In genomic region chr5:3382343-3383040, GRCm38 (mm10) we compare ENCODE assay signal across 22 mouse cellular contexts. TPM values are rescaled to one million over a fixed set of nuclear protein-coding genes. Genes with fewer than 3 reads are reported as not detected.
A peak's percentile ranks its signal among the peaks of the same experiment; 100 is the strongest.
DNase-seq lines count a peak whose midpoint lies in the region; ATAC-seq and TF ChIP-seq lines count a peak whose summit lies in the region.
"Had no signal": no experiment of that assay in that cellular context is flagged by ENCODE, and none has a peak within 500 bp of the region (broad histone marks: within the 10 kb centered on the region; RNA-seq: fewer than 3 reads in every experiment).

No protein-coding gene starts in this region.

- no peak overlapping the region for H3K9ac ChIP-seq in heart, embryonic 12.5 days
- H3K9ac ChIP-seq in CH12.LX (ENCODE audit: insufficient read depth, low read depth) = peak overlapping the region; percentile 90
- peak overlapping the region; percentile 32 for H3K9ac ChIP-seq in heart, embryonic 16.5 days (ENCODE audit: low read length)
- H3K9ac ChIP-seq: embryonic facial prominence, embryonic 12.5 days; forebrain, embryonic 15.5 days; hindbrain, embryonic 13.5 days; limb, embryonic 13.5 days; stomach, embryonic 15.5 days had no signal

- H3K4me2 ChIP-seq in heart, embryonic 12.5 days = peak overlapping the region; percentile 7; the same call in 1 of the 2 replicates
- peak overlapping the region; percentile 100 for H3K4me2 ChIP-seq in CH12.LX (ENCODE audit: insufficient read depth, low read depth, poor library complexity, severe bottlenecking)
- peak overlapping the region; percentile 22 for H3K4me2 ChIP-seq in heart, embryonic 16.5 days (ENCODE audit: low read depth, low read length)
- H3K4me2 ChIP-seq: embryonic facial prominence, embryonic 12.5 days; forebrain, embryonic 15.5 days; hindbrain, embryonic 13.5 days; limb, embryonic 13.5 days; stomach, embryonic 15.5 days had no signal

- TF ChIP-seq RAD21 in CH12.LX (IDR thresholded peaks at IDR 0.05; ENCODE audit: low read depth, low read length) = no peak; the same call in none of the 2 replicates

- peaks cover 86% of the 10 kb centered on the region for H3K79me2 ChIP-seq in CH12.LX (replicated peaks; ENCODE audit: control insufficient read depth, extremely low read depth, insufficient read depth, poor library complexity, severe bottlenecking)

- in situ Hi-C loops in CH12.LX (cut with MboI; ENCODE audit: low pct_ligation_motif_present, low pct_unique_long_range_greater_than_20kb, low sequenced_read_pairs) = no loop called here

- H3K4me3 ChIP-seq in heart, embryonic 12.5 days = no peak overlapping the region
- H3K4me3 ChIP-seq in CH12.LX (replicated peaks in 1 of 3; ENCODE audit: low read depth in 2 of 3, low read length in 2 of 3, poor library complexity in 1 of 3) = peak overlapping the region in 2 of 3 experiments; percentile 1 to 28
- H3K4me3 ChIP-seq in heart, embryonic 16.5 days (ENCODE audit: low read length) = no peak overlapping the region
- no peak overlapping the region for H3K4me3 ChIP-seq in left cerebral cortex, adult 2 months
- H3K4me3 ChIP-seq: embryonic facial prominence, embryonic 12.5 days; forebrain, embryonic 15.5 days; hindbrain, embryonic 13.5 days; limb, embryonic 13.5 days; myocyte; stomach, embryonic 15.5 days had no signal

- intact Hi-C loops in heart, postnatal 36 days (cut with DNase I) = no loop called here
- intact Hi-C loops in left cerebral cortex, adult 2 months (cut with DNase I) = no loop called here

- ATAC-seq in heart, embryonic 12.5 days (ENCODE audit: insufficient number of reproducible peaks, low FRiP score) = no peak
- ATAC-seq in heart, embryonic 16.5 days (replicated peaks; ENCODE audit: extremely low read depth, insufficient read depth, low FRiP score) = no peak
- 0 out of 2 replicates have a peak, but pooled peaks have one; percentile 20 for ATAC-seq in neutrophil, adult 5-6 weeks (ENCODE audit: extremely low read depth, insufficient number of reproducible peaks, low FRiP score, poor library complexity, severe bottlenecking)
- ATAC-seq: forebrain, embryonic 15.5 days had no signal

- no peak for DNase-seq in heart, postnatal 36 days
- peak; percentile 79 for DNase-seq in CH12.LX (ENCODE audit: extremely low read depth)
- no peak for DNase-seq in left cerebral cortex, adult 2 months (ENCODE audit: extremely low spot score in 1 of 2, low spot score in 2 of 2)
- no peak for DNase-seq in embryo, embryonic 10.5 days (ENCODE audit: low spot score)
- DNase-seq: adrenal gland, adult 8-10 months; cerebellum, adult 2 months; gastrocnemius, postnatal 36 days; kidney, adult 11 months; kidney, postnatal 10 days; lung, adult 18-20 months; lung, postnatal 36 days; midbrain, embryonic 14.5 days; thymus, adult 2 months had no signal

- no peaks in the 10 kb centered on the region for H3K9me3 ChIP-seq in heart, embryonic 12.5 days (replicated peaks)
- no peaks in the 10 kb centered on the region for H3K9me3 ChIP-seq in CH12.LX (replicated peaks; ENCODE audit: low read length)
- no peaks in the 10 kb centered on the region for H3K9me3 ChIP-seq in heart, embryonic 16.5 days (replicated peaks; ENCODE audit: control insufficient read depth, low read length)
- H3K9me3 ChIP-seq: embryonic facial prominence, embryonic 12.5 days; forebrain, embryonic 15.5 days; hindbrain, embryonic 13.5 days; limb, embryonic 13.5 days; stomach, embryonic 15.5 days had no signal

- TF ChIP-seq CTCF in CH12.LX (conservative IDR thresholded peaks at IDR 0.05 in 1 of 2, IDR thresholded peaks at IDR 0.05 in 1 of 2; ENCODE audit: low read depth in 2 of 2, low read length in 2 of 2) = no peak
- TF ChIP-seq CTCF in left cerebral cortex, adult 2 months (IDR thresholded peaks at IDR 0.05) = no peak

- TF ChIP-seq POLR2A in CH12.LX (IDR thresholded peaks at IDR 0.05; ENCODE audit: low read depth, low read length) = peak; percentile 52

- H3K4me1 ChIP-seq in heart, embryonic 12.5 days (replicated peaks) = peaks cover 46% of the 10 kb centered on the region
- H3K4me1 ChIP-seq in CH12.LX (ENCODE audit: control insufficient read depth in 1 of 2, insufficient read depth in 2 of 2) = peaks cover 30 to 91% of the 10 kb centered on the region in 2 experiments
- H3K4me1 ChIP-seq in heart, embryonic 16.5 days (ENCODE audit: control insufficient read depth, insufficient read depth, low read length) = peaks cover 45% of the 10 kb centered on the region
- H3K4me1 ChIP-seq: stomach, embryonic 15.5 days had no signal

- H3K27ac ChIP-seq in heart, embryonic 12.5 days (ENCODE audit: poor library complexity, severe bottlenecking) = peak overlapping the region; percentile 64
- peak overlapping the region; percentile 100 for H3K27ac ChIP-seq in CH12.LX (ENCODE audit: insufficient read depth, low read depth)
- peak overlapping the region; percentile 83 for H3K27ac ChIP-seq in heart, embryonic 16.5 days (ENCODE audit: low read length)
- no peak overlapping the region for H3K27ac ChIP-seq in left cerebral cortex, adult 2 months
- H3K27ac ChIP-seq: embryonic facial prominence, embryonic 12.5 days; forebrain, embryonic 15.5 days; hindbrain, embryonic 13.5 days; limb, embryonic 13.5 days; stomach, embryonic 15.5 days had no signal

- peak; percentile 59; the same call in 1 of the 2 replicates for TF ChIP-seq EP300 in CH12.LX (IDR thresholded peaks at IDR 0.05; ENCODE audit: low read length)

- H3K27me3 ChIP-seq in heart, embryonic 12.5 days (replicated peaks) = no peaks in the 10 kb centered on the region
- H3K27me3 ChIP-seq in CH12.LX (replicated peaks) = no peaks in the 10 kb centered on the region
- H3K27me3 ChIP-seq in heart, embryonic 16.5 days (ENCODE audit: control insufficient read depth, insufficient read depth, low read length) = no peaks in the 10 kb centered on the region
- H3K27me3 ChIP-seq: embryonic facial prominence, embryonic 12.5 days; forebrain, embryonic 15.5 days; hindbrain, embryonic 13.5 days; limb, embryonic 13.5 days; stomach, embryonic 15.5 days had no signal

- H3K36me3 ChIP-seq in heart, embryonic 12.5 days = no peaks in the 10 kb centered on the region
- H3K36me3 ChIP-seq in CH12.LX (replicated peaks in 1 of 2; ENCODE audit: control insufficient read depth in 1 of 2, insufficient read depth in 1 of 2, low read length in 1 of 2) = peaks cover 13 to 38% of the 10 kb centered on the region in 2 experiments
- no peaks in the 10 kb centered on the region for H3K36me3 ChIP-seq in heart, embryonic 16.5 days (ENCODE audit: control insufficient read depth, insufficient read depth)
- H3K36me3 ChIP-seq: embryonic facial prominence, embryonic 12.5 days; forebrain, embryonic 15.5 days; hindbrain, embryonic 13.5 days; limb, embryonic 13.5 days; stomach, embryonic 15.5 days had no signal

- 70% methylated on average over 13 of the region's 13 CpGs for WGBS in heart, embryonic 12.5 days
- WGBS in heart, embryonic 16.5 days = 65% methylated on average over 13 of the region's 13 CpGs

- dilution Hi-C loops in CH12.LX (cut with MboI; ENCODE audit: extremely low pct_ligation_motif_present, extremely low pct_unique_long_range_greater_than_20kb, low sequenced_read_pairs) = no loop called here

TF ChIP-seq in CH12.LX, 34 proteins besides CTCF, POLR2A, EP300 and RAD21 (continues in another document):
- TF ChIP-seq MAFK (IDR thresholded peaks at IDR 0.05; ENCODE audit: insufficient replicate concordance, low read length) (0 out of 2 replicates have a peak, but pooled peaks have one; percentile 2), ELF1 (IDR thresholded peaks at IDR 0.05; ENCODE audit: low read depth, low read length) (no peak), TBP (conservative IDR thresholded peaks at IDR 0.05; ENCODE audit: low read depth, low read length) (peak; percentile 65; the same call in 1 of the 2 replicates), TCF12 (IDR thresholded peaks at IDR 0.05; ENCODE audit: low read depth, low read length) (peak; percentile 81), POLR2AphosphoS2 (IDR thresholded peaks at IDR 0.05; ENCODE audit: low read depth, low read length) (no peak), CHD2 (IDR thresholded peaks at IDR 0.05; ENCODE audit: low read length) (no peak), SMC3 (IDR thresholded peaks at IDR 0.05; ENCODE audit: low read depth, low read length) (no peak), NRF1 (IDR thresholded peaks at IDR 0.05; ENCODE audit: low read depth, low read length) (0 out of 2 replicates have a peak, but pooled peaks have one; percentile 29), CHD1 (IDR thresholded peaks at IDR 0.05; ENCODE audit: low read depth, low read length) (no peak), MXI1 (IDR thresholded peaks at IDR 0.05; ENCODE audit: low read depth, low read length) (peak; percentile 65; the same call in 1 of the 2 replicates), MEF2A (IDR thresholded peaks at IDR 0.05; ENCODE audit: borderline replicate concordance, low read depth, low read length) (peak; percentile 37), ZNF384 (IDR thresholded peaks at IDR 0.05; ENCODE audit: low read depth, low read length) (no peak), RCOR1 (conservative IDR thresholded peaks at IDR 0.05; ENCODE audit: low read depth, low read length) (no peak), MYC (IDR thresholded peaks at IDR 0.05; ENCODE audit: low read depth, low read length) (peak; percentile 43; the same call in 1 of the 2 replicates), ZC3H11A (IDR thresholded peaks at IDR 0.05; ENCODE audit: low read depth, low read length) (no peak), JUND (conservative IDR thresholded peaks at IDR 0.05; ENCODE audit: low read depth, low read length) (no peak; the same call in 1 of the 2 replicates), ETS1 (conservative IDR thresholded peaks at IDR 0.05; ENCODE audit: low read depth, low read length) (peak; percentile 72), ZKSCAN1 (IDR thresholded peaks at IDR 0.05; ENCODE audit: borderline replicate concordance, low read depth, low read length) (no peak), JUN (IDR thresholded peaks at IDR 0.05; ENCODE audit: insufficient read depth, low read depth, low read length) (peak; percentile 41; the same call in 1 of the 2 replicates), HCFC1 (IDR thresholded peaks at IDR 0.05; ENCODE audit: low read depth, low read length) (no peak), MAX (IDR thresholded peaks at IDR 0.05; ENCODE audit: low read length) (no peak), PAX5 (IDR thresholded peaks at IDR 0.05; ENCODE audit: low read length) (no peak), E2F4 (IDR thresholded peaks at IDR 0.05; ENCODE audit: insufficient replicate concordance, low read depth, low read length) (no peak)

RNA-seq across cellular contexts. Expression of gene Cdk6, which starts 41.2 kb away (rescaled TPM):
- 32.5 and 33.3 TPM in 2 replicates for polyA plus RNA-seq in heart, embryonic 12.5 days (2016; fragmentation: Nextera tagmentation; extraction: Ambion mirVana)
- total RNA-seq in heart, postnatal 36 days (2021) = 10 to 100 TPM; 10.6 to 14.0 TPM
- 141 and 171 TPM in 2 replicates for total RNA-seq in CH12.LX (2012; rRNA removed)
- 34.7 and 40.4 TPM in 2 replicates for total RNA-seq in CH12.LX (2014; rRNA removed)
- 45.2 and 50.8 TPM in 2 replicates for polyA plus RNA-seq in CH12.LX (2012; ENCODE audit: insufficient read length, low read depth)
- polyA plus RNA-seq in heart, embryonic 16.5 days (2015; fragmentation: Nextera tagmentation; extraction: Ambion mirVana) = 37.7 and 39.3 TPM in 2 replicates
- total RNA-seq in neutrophil, adult 5-6 weeks (2017) = 11.4 and 12.2 TPM in 2 replicates
- total RNA-seq in left cerebral cortex, adult 2 months (2021) = 1 to 10 TPM; 4.2 to 6.8 TPM

Comparison
In these comparisons a context has a peak if more than half of its experiments do, and no peak if none do; other contexts are left out.
1. H3K4me2 ChIP-seq: peak in every context shown above with its lines; median percentile 100 in CH12.LX; 22 in heart, embryonic 16.5 days; 7 in heart, embryonic 12.5 days.
2. H3K4me3 ChIP-seq: peak in CH12.LX (2 of 3); none in heart, embryonic 12.5 days (single experiment), heart, embryonic 16.5 days (single experiment) and left cerebral cortex, adult 2 months (single experiment).